Comparison of ENCODE assay signal across 17 mouse cellular contexts in genomic region chr12:100328557-100328956, GRCm38 (mm10).
DNase-seq lines count a peak whose midpoint lies in the region; ATAC-seq and TF ChIP-seq lines count a peak whose summit lies in the region.
"Had no signal": no experiment of that assay in that cellular context is flagged by ENCODE, and none has a peak within 500 bp of the region (broad histone marks: within the 10 kb centered on the region; RNA-seq: fewer than 3 reads in every experiment).

No protein-coding gene starts in this region.

- no peak for ATAC-seq in heart, embryonic 11.5 days (replicated peaks; ENCODE audit: insufficient number of reproducible peaks, low FRiP score, low TSS enrichment)
- peak; percentile 32; the same call in 1 of the 2 replicates for ATAC-seq in lung, postnatal 0 days
- ATAC-seq in megakaryocyte, adult 5-6 weeks (ENCODE audit: poor library complexity, severe bottlenecking), result peak; percentile 21

- H3K4me1 ChIP-seq in heart, adult 2 months (ENCODE audit: control insufficient read depth, insufficient read depth, low read length), result peaks cover 12% of the 10 kb centered on the region
- H3K4me1 ChIP-seq in heart, embryonic 11.5 days (ENCODE audit: control insufficient read depth, insufficient read depth, low read length), result no peaks in the 10 kb centered on the region
- H3K4me1 ChIP-seq in lung, postnatal 0 days (ENCODE audit: insufficient read depth, low read depth, low read length), result no peaks in the 10 kb centered on the region
- peaks cover 7% of the 10 kb centered on the region for H3K4me1 ChIP-seq in lung, adult 2 months (ENCODE audit: control insufficient read depth, insufficient read depth, low read length)
- H3K4me1 ChIP-seq: limb, embryonic 10.5 days; neural tube, embryonic 12.5 days had no signal

- no peaks in the 10 kb centered on the region for H3K79me2 ChIP-seq in heart, adult 2 months (replicated peaks; ENCODE audit: control insufficient read depth, insufficient read depth, low read length)

- H3K9me3 ChIP-seq in heart, embryonic 11.5 days (replicated peaks; ENCODE audit: control insufficient read depth, low read length), result no peaks in the 10 kb centered on the region
- H3K9me3 ChIP-seq in lung, postnatal 0 days (ENCODE audit: low read length), result no peaks in the 10 kb centered on the region
- H3K9me3 ChIP-seq: hindbrain, embryonic 10.5 days; limb, embryonic 10.5 days; lung, embryonic 15.5 days; neural tube, embryonic 12.5 days had no signal

- peak overlapping the region; percentile 40 for H3K27ac ChIP-seq in heart, adult 2 months
- H3K27ac ChIP-seq in heart, embryonic 11.5 days (ENCODE audit: low read depth, low read length), result no peak overlapping the region
- H3K27ac ChIP-seq in lung, postnatal 0 days (ENCODE audit: low read length), result no peak overlapping the region
- H3K27ac ChIP-seq: hindbrain, embryonic 10.5 days; limb, embryonic 10.5 days; lung, embryonic 15.5 days; neural tube, embryonic 12.5 days had no signal

- TF ChIP-seq CTCF in heart, adult 2 months (IDR thresholded peaks at IDR 0.05), result peak; percentile 35
- no peak for TF ChIP-seq CTCF in lung, postnatal 0 days (IDR thresholded peaks at IDR 0.05)
- no peak for TF ChIP-seq CTCF in lung, adult 2 months (IDR thresholded peaks at IDR 0.05; ENCODE audit: insufficient read depth, low read length)

- WGBS in heart, adult 2 months, result 26% methylated on average over 9 of the region's 9 CpGs
- WGBS in heart, embryonic 11.5 days (ENCODE audit: insufficient replicate concordance), result 85% methylated on average over 9 of the region's 9 CpGs
- WGBS in lung, postnatal 0 days, result 54% methylated on average over 9 of the region's 9 CpGs
- WGBS in lung, adult 2 months, result 49% methylated on average over 9 of the region's 9 CpGs

- no peak overlapping the region for H3K4me3 ChIP-seq in heart, adult 2 months
- no peak overlapping the region for H3K4me3 ChIP-seq in heart, embryonic 11.5 days (ENCODE audit: low read depth, low read length)
- H3K4me3 ChIP-seq in lung, postnatal 0 days (ENCODE audit: low read depth, low read length), result no peak overlapping the region
- no peak overlapping the region for H3K4me3 ChIP-seq in lung, adult 2 months (replicated peaks; ENCODE audit: extremely low read depth, low read depth, low read length)
- H3K4me3 ChIP-seq: hindbrain, embryonic 10.5 days; limb, embryonic 10.5 days; lung, embryonic 15.5 days; neural tube, embryonic 12.5 days had no signal

- TF ChIP-seq EP300 in heart, adult 2 months (IDR thresholded peaks at IDR 0.05; ENCODE audit: insufficient read depth, low read depth, low read length), result peak; percentile 91
- no peak for TF ChIP-seq EP300 in lung, postnatal 0 days (IDR thresholded peaks at IDR 0.05)

- TF ChIP-seq POLR2A in heart, adult 2 months (IDR thresholded peaks at IDR 0.05; ENCODE audit: insufficient read depth, low read depth, low read length), result 0 out of 2 replicates have a peak, but pooled peaks have one; percentile 20
- no peak for TF ChIP-seq POLR2A in lung, adult 2 months (IDR thresholded peaks at IDR 0.05; ENCODE audit: borderline replicate concordance, extremely low read depth, low read depth, low read length)

- no peak overlapping the region for H3K4me2 ChIP-seq in heart, embryonic 11.5 days
- no peak overlapping the region for H3K4me2 ChIP-seq in lung, postnatal 0 days (replicated peaks; ENCODE audit: low read depth, low read length)
- H3K4me2 ChIP-seq: liver, embryonic 11.5 days; lung, embryonic 15.5 days; midbrain, embryonic 11.5 days; neural tube, embryonic 12.5 days had no signal

- H3K9ac ChIP-seq in heart, adult 2 months (ENCODE audit: low read depth, low read length), result no peak overlapping the region
- H3K9ac ChIP-seq in heart, embryonic 11.5 days (ENCODE audit: low read depth, low read length), result no peak overlapping the region
- H3K9ac ChIP-seq in lung, postnatal 0 days (replicated peaks; ENCODE audit: low read depth), result no peak overlapping the region
- H3K9ac ChIP-seq: forebrain, postnatal 0 days; lung, embryonic 15.5 days; neural tube, embryonic 12.5 days had no signal

- intact Hi-C loops in heart, adult 2 months (cut with DNase I), result loop anchor here (2.0 kb wide), 1 partner anchor 52 kb away; no protein-coding TSS in a partner anchor

- no peaks in the 10 kb centered on the region for H3K36me3 ChIP-seq in heart, adult 2 months (ENCODE audit: control insufficient read depth, insufficient read depth, low read length)
- peaks cover 3% of the 10 kb centered on the region; the same call in 1 of the 2 replicates for H3K36me3 ChIP-seq in heart, embryonic 11.5 days (ENCODE audit: control insufficient read depth, insufficient read depth, low read length)
- no peaks in the 10 kb centered on the region for H3K36me3 ChIP-seq in lung, postnatal 0 days (ENCODE audit: insufficient read depth, low read length)
- H3K36me3 ChIP-seq: lung, embryonic 15.5 days had no signal

- no peaks in the 10 kb centered on the region for H3K27me3 ChIP-seq in heart, adult 2 months (ENCODE audit: control insufficient read depth, insufficient read depth, low read length)
- no peaks in the 10 kb centered on the region for H3K27me3 ChIP-seq in heart, embryonic 11.5 days (ENCODE audit: control insufficient read depth, insufficient read depth, low read length)
- H3K27me3 ChIP-seq in lung, postnatal 0 days (replicated peaks; ENCODE audit: insufficient read depth, low read length), result no peaks in the 10 kb centered on the region
- H3K27me3 ChIP-seq: lung, embryonic 15.5 days; neural tube, embryonic 12.5 days had no signal

- peak; percentile 42 to 47 for DNase-seq in heart, adult 2 months
- peak; percentile 38 for DNase-seq in lung, postnatal 0 days (ENCODE audit: low spot score)
- no peak for DNase-seq in lung, adult 2 months
- DNase-seq in testis, postnatal 14 days (ENCODE audit: low spot score), result peak; percentile 57
- DNase-seq in Muller cell, postnatal 12 days (ENCODE audit: inconsistent ontology term), result no peak
- DNase-seq: adrenal gland, postnatal 36 days; cerebellum, adult 9-11 months; forebrain, postnatal 0 days; right cerebral cortex, postnatal 14 days had no signal

Comparison
In these comparisons a context has a peak if more than half of its experiments do, and no peak if none do; other contexts are left out.
1. DNase-seq: peak in heart, adult 2 months (2 of 2), lung, postnatal 0 days (single experiment) and testis, postnatal 14 days (single experiment); none in lung, adult 2 months (single experiment) and Muller cell, postnatal 12 days (single experiment).